Mouse (Mus musculus): ENCODE measurements around the gene Cep57l1. TPM values are rescaled to one million over a fixed set of nuclear protein-coding genes. Genes with fewer than 3 reads are reported as not detected.

Gene Cep57l1
- polyA plus RNA-seq (2014; fragmentation: Illumina TruSeq; extraction: RNeasy Lipid Tissue Mini Kit (QIAGEN cat#74804); ENCODE audit: low read depth, low replicate concordance), result 8.7 TPM

GRCm38 (mm10) chr10:41809771-41810563 lies at the start of gene Cep57l1, which contains the start of gene Sesn1:
Gene Cep57l1 (minus strand): TSS chr10:41809871.
Gene Sesn1 (plus strand): TSS chr10:41809935.

DNA sequence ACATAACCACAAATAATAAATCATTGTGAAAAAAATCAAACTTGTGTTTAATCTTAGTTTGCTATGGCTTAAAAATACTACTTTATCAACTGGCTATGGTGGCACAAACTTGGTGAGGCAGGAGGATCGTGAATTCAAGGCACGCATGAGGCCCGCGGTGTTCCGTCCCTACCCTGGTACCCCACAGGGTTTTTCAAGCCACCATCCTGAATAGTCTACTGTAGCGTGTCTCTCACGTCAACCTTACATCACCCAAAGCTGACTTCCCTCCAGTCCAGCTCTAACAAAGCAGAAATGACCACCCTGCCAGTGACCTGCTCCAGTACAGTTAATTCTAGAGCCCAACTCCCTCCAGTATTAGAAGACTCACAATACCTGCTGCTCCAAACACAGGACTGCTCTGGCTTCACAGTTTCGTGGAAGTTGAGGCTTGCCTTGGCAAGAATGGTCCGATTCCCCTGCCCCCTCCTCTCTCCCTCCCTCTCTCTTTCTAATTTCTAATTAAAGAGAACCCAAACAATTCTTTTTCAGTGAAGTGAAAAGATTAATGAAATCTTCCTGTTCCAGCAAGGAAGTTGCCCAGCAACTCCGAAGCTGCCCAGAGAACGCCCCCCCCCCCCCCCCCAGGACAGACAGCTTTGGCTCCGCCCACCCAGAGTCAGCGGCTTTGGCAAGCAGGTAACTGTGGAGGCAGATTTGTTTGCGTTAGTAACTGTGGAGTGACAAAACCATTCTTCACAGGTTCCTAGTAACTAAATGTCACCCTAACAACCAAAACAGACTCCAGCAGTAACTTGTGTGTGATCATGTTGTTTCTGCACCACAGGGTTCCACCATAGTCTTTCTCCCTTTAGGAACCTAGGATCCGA lies 93.4 kb downstream of the Cep57l1 start, which contains the start of gene Ccdc162:
TSS of gene Ccdc162 (minus strand) at position 606 of the 869 bp plus-strand sequence.

Other genes starting within 250 kb of the Cep57l1 start
- gene Ccdc162, start 93.2 kb downstream of the Cep57l1 start, polyA plus RNA-seq (2014; fragmentation: Illumina TruSeq; extraction: RNeasy Lipid Tissue Mini Kit (QIAGEN cat#74804); ENCODE audit: low read depth, low replicate concordance), result 3.2 TPM
- 28.9 TPM for gene Sesn1, start 64 bp upstream of the Cep57l1 start, polyA plus RNA-seq (2014; fragmentation: Illumina TruSeq; extraction: RNeasy Lipid Tissue Mini Kit (QIAGEN cat#74804); ENCODE audit: low read depth, low replicate concordance)
- gene Armc2, start 208.6 kb upstream of the Cep57l1 start, polyA plus RNA-seq (2014; fragmentation: Illumina TruSeq; extraction: RNeasy Lipid Tissue Mini Kit (QIAGEN cat#74804); ENCODE audit: low read depth, low replicate concordance), result 0.40 TPM